Mouse (Mus musculus) ZHBTc4 (cell line): ENCODE results near the gene Slc24a4.

ENCODE experiments used
- DNase-seq: peaks from one replicate; pipeline ENCODE4 v3.0.0-alpha.2; 2011; ENCODE audit warnings: low read depth, low spot score

Slc24a4 gene

GRCm38 (mm10) chr12:102308001-102308456 is 179.5 kb downstream of the Slc24a4 start:
- DNase-seq: no peak

- DNase-seq: no peak
Observed at GRCm38 (mm10) chr12:102308457-102309011, 180.0 kb downstream of the Slc24a4 start.

- DNase-seq: no peak
Observed at GRCm38 (mm10) chr12:102309099-102309799, 180.7 kb downstream of the Slc24a4 start.

GRCm38 (mm10) chr12:102309800-102310195 is 181.3 kb downstream of the Slc24a4 start:
- no peak for DNase-seq

- DNase-seq: no peak
Observed at GRCm38 (mm10) chr12:102310261-102310660, 181.7 kb downstream of the Slc24a4 start.

GRCm38 (mm10) chr12:102311454-102311853 is 182.9 kb downstream of the Slc24a4 start:
- no peak for DNase-seq
